Mouse (Mus musculus): ENCODE measurements at regions not wholly inside any gene's neighbourhood (a gene's known extent, or its start where the extent isn't known, plus 50 kb on each side); places are given as distances from the start of the nearest gene placed in this dataset.

GRCm38 (mm10) chr8:48957614-48958013 lies 113.9 kb upstream of the Tenm3 start:
- TF ChIP-seq CHD2 (IDR thresholded peaks at IDR 0.05; ENCODE audit: low read depth, low read length), result no peak
- TF ChIP-seq MAFK (IDR thresholded peaks at IDR 0.05; ENCODE audit: insufficient read depth, low read depth, low read length), result no peak
- TF ChIP-seq ZNF384 (IDR thresholded peaks at IDR 0.05; ENCODE audit: low read depth, low read length), result no peak
- no peak for TF ChIP-seq ZC3H11A (IDR thresholded peaks at IDR 0.05; ENCODE audit: borderline replicate concordance, low read depth, low read length)
- no peak for TF ChIP-seq HCFC1 (IDR thresholded peaks at IDR 0.05; ENCODE audit: borderline replicate concordance, insufficient read depth, low read length)
